Mouse (Mus musculus) megakaryocyte progenitor cell, adult 5-6 weeks (primary cell): ENCODE data around the gene Tshb. TPM values are rescaled to one million over a fixed set of nuclear protein-coding genes. Genes with fewer than 3 reads are reported as not detected.

Source experiments
- ATAC-seq: replicated peaks from 2 replicates; pipeline ENCODE4 v1.8.0; 2016; ENCODE audit warnings: mild to moderate bottlenecking, moderate TSS enrichment, inconsistent platforms; ENCODE audit not compliant: poor library complexity
- total RNA-seq, 2 experiments: library from RNA; stranded (forward) in 1 of 2; stranded (reverse) in 1 of 2; fragments of 157-497, 149-512 nt in 1 of 2; fragments of 200-1000 nt in 1 of 2; gene quantifications; 2 replicates each; pipeline versions ENCODE4 v1.2.3 to v1.2.4; 2015 to 2017

The Tshb gene
- total RNA-seq, 2 experiments from 2014 or later, result not detected

- ATAC-seq, result peak; percentile 60
Measured at GRCm38 (mm10) chr3:102738161-102738901, 44.2 kb downstream of the Tshb start.

- no peak for ATAC-seq
Measured at GRCm38 (mm10) chr3:102737106-102737505, 45.4 kb downstream of the Tshb start.

GRCm38 (mm10) chr3:102736436-102736835 is 46.1 kb downstream of the Tshb start:
- ATAC-seq, result no peak

- ATAC-seq, result no peak
Measured at GRCm38 (mm10) chr3:102735638-102736037, 46.9 kb downstream of the Tshb start.

- ATAC-seq, result peak; percentile 27
Measured at GRCm38 (mm10) chr3:102735031-102735558, 47.4 kb downstream of the Tshb start.

- peak; percentile 40 for ATAC-seq
Measured at GRCm38 (mm10) chr3:102734313-102735030, 48.0 kb downstream of the Tshb start, which contains the start of gene Tspan2. TSS of gene Tspan2 (plus strand) at chr3:102734529.

- ATAC-seq, result no peak
Measured at GRCm38 (mm10) chr3:102733936-102734312, 48.6 kb downstream of the Tshb start.

GRCm38 (mm10) chr3:102733050-102733449 is 49.5 kb downstream of the Tshb start:
- ATAC-seq, result peak; percentile 27; the same call in 1 of the 2 replicates

GRCm38 (mm10) chr3:102732619-102733018 is 49.9 kb downstream of the Tshb start:
- ATAC-seq, result peak; percentile 44

- ATAC-seq, result no peak
Measured at GRCm38 (mm10) chr3:102731112-102731511, 51.4 kb downstream of the Tshb start.

- no peak for ATAC-seq
Measured at GRCm38 (mm10) chr3:102729416-102729815, 53.1 kb downstream of the Tshb start.

Other genes starting within 250 kb of the Tshb start
- 45.7 and 54.5 TPM in 2 replicates for gene Tspan2, start 48.2 kb downstream of the Tshb start, total RNA-seq (2015)
- gene Tspan2, start 48.2 kb downstream of the Tshb start, total RNA-seq (2017), result 17.8 and 22.1 TPM in 2 replicates
- not detected in 2 replicates for gene Sycp1, start 153.4 kb upstream of the Tshb start, total RNA-seq (2015)
- not detected in 2 replicates for gene Sycp1, start 153.4 kb upstream of the Tshb start, total RNA-seq (2017)
- not detected in 2 replicates for gene Nr1h5, start 181.4 kb upstream of the Tshb start, total RNA-seq (2015)
- not detected in 2 replicates for gene Nr1h5, start 181.4 kb upstream of the Tshb start, total RNA-seq (2017)
- 36.6 and 41.4 TPM in 2 replicates for gene Sike1, start 213.0 kb upstream of the Tshb start, total RNA-seq (2015)
- 14.5 and 19.5 TPM in 2 replicates for gene Sike1, start 213.0 kb upstream of the Tshb start, total RNA-seq (2017)
- 283 and 297 TPM in 2 replicates for gene Csde1, start 237.7 kb upstream of the Tshb start, total RNA-seq (2015)
- 545 and 751 TPM in 2 replicates for gene Csde1, start 237.7 kb upstream of the Tshb start, total RNA-seq (2017)